Mouse (Mus musculus) CH12.LX (cell line): ENCODE data around the gene 6720489N17Rik.
"Not testable (repeated sequence)": the region's sequence is repeated elsewhere in the genome, so short reads cannot be mapped to it uniquely, and the experiment has no call there.

Experiments used
- CTCF ChIP-seq, 2 experiments: IDR thresholded peaks in 1 of 2; conservative IDR thresholded peaks in 1 of 2; 2 replicates each; pipeline ENCODE4 v1.5.1; 2011 to 2012; ENCODE audit warnings: low read depth in 2 of 2, low read length in 2 of 2, improper control_type of control experiment in 1 of 2, inconsistent platforms in 1 of 2, mild to moderate bottlenecking in 1 of 2, moderate library complexity in 1 of 2
- E2F4 ChIP-seq: IDR thresholded peaks from 2 replicates; pipeline ENCODE4 v1.6.1; 2011; ENCODE audit warnings: low read depth, low read length, improper control_type of control experiment; ENCODE audit not compliant: insufficient replicate concordance

DNA sequence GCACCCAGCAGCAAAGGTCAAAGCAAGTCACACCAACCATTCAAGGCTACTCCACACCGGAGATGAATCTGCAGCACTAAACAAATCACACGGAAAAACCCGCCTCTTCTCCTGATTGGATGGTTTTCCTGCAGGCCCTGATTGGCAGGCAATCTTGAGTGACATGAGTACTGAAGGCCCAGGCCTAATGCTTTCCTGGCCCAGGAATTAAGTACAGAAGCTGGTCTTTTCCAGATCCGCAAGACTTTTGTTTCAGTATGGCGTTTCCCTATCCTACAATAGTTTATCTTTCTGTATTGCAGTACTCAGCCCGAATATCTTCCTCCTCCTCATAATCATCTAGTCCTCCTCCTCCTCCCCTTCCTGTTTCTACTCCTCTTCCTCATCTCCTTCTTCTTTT is 52.9 kb downstream of the 6720489N17Rik start, which contains the start of gene Zfp934:
- TF ChIP-seq CTCF (conservative IDR thresholded peaks at IDR 0.05 in 1 of 2, IDR thresholded peaks at IDR 0.05 in 1 of 2; ENCODE audit: low read depth in 2 of 2, low read length in 2 of 2); E2F4: not testable (repeated sequence)
